Mouse (Mus musculus) WW6 (cell line): ENCODE measurements around the gene Anks3.

Experiments used
- DNase-seq: peaks from one replicate; pipeline ENCODE4 v3.0.0-alpha.2; 2013; ENCODE audit warnings: low read depth, low spot score

The Anks3 gene

DNA sequence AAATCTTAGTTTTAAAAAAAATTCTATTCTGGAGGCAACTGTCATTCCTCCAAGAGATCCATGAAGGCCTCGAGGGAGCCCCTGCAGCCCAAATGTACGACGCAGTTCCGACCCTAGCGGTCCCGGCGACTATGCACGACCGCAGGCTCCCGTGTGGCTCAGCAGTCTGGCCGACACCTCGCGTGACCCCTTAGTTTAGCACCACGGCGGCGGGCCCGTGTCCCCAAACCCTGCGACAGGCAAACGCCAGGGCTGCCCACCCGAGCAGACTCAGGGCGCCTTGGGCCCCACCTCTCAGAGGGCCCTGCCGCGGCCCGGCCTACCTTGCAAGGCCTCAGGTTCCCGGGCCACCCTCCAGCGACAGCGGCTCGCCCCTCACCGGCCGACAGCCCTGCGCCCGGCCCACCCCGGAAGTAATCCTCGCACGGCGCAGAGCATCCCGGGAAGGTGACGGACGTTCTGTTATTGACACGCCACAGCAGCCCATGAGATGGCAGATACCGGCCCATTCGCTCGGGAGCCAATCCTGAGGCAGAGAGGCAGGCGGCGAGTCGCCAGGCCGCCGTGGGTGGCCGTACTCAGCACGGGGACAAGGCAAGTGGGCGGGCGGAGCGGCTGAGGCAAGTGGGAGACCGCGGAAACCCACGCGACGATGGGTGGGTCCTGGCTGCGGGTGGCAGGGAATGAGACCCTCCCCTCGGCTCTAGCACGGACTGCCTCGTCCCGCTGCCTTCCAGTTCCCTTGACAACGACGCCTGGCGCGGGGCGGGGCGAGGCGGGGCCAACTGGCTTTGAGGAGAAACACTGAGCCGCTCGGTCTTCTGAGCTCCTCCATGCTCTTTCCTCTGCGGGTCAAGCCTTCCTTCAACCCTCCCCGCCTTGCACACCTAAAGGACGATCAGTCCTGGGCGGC is at the start of gene Anks3:
Anks3 (minus strand) TSS at position 409 of the 913 bp plus-strand sequence.
- peak; percentile 81 for DNase-seq

DNA sequence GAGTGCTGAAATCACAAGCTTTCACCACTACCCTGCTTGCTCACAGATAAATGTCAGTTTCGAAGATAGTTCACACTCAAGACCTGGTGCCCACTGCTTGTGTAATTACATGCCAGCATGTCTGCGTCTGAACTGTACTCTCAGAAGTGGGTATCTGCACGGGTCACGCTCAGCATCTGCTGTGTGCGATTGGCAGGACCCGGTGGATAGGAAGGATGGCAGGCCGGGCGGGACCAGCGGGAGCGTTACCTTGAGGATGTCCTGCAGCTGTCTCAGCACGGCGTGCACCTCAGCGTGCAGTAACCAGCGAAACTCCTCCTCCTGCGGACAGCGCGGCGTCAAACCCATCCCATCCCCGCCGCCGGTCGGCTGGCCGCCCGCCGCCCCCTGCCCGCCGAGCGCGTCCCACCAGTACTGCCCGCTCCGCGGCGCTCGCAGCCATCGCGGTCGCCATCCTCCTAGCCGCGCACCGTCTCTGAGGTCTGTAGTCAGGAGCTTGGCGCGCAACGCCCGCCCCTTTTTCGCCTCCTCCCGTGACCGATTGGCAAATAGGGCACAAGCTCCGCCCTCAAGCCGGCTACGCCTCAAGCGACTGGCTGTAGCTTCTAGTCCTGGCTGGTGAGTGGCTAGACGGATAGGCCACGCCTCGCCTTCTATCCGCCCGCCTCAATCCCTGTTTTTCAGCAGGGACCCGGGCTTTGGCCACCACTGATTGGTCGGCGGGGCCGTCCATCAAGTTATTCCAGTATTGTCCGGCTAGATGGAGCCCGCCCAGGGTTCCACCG is 49.2 kb upstream of the Anks3 start, which contains the start of gene Rogdi:
Rogdi (minus strand) TSS at position 500 of the 785 bp plus-strand sequence.
- peak; percentile 97 for DNase-seq

DNA sequence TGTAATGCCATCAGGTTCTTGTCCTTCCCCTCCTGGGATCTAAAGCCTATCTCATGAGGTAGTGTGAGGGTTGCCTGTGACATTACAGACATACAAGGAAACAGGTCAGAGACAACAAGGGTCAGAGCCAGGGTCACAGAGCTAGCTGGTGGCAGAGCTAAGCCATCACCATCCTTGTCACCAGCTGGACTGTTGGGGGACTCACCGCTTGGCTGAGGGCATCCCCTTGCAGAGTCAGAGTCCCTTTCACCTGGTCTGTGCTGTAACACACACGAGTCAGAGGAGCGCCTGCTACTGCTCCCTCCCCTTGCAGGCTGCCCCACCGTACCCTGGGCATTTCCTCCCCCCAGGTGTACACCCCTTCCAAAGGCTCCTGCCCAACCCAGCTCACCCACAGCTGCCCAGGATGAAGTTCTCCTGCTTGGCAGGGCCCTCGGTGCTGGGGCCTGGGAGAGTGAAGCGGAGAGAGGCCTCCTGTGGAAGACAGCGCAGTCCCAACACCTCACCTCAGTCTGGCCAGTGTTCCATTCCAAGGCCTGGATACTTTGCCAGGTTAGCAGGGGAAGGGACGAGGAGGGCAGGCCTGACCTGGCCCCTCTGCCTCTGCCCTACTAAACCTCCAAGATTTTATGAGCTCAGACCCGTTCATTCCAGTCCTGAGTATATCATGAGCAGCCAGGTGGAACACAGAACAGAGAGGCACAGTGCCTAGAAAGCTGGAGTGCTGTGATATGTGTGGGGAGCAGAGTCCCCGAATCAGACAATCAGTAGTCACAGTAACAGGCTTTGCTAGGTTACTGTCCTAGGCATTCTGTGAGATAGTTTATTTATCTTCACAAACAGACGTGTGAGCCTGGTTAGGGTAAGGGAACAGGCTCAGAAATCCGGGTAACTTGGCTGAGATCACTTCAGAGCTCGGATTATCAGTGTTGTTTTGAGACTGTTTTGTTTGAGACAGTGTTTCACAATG is 48.3 kb upstream of the Anks3 start:
- DNase-seq, result no peak

DNA sequence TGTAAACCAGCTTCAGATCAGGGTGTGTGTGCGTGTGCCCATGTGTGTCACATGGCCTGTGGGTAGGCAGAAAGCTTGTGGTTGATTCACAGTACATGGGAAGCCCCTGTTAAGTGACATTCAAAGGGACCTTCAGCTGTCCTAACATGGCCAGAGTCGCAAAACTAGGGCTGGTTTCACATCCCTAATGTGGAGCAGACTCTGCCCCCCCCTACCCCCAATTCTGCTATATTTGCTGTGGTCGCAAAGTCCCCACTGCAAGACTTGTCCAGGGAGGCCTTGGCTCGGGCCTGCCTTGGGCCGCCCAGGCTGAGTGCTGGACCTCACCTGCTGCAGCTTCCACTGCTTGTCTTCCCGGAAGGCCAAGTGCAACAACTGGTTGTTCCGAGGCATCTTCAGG is 47.3 kb upstream of the Anks3 start:
- DNase-seq, result no peak

DNA sequence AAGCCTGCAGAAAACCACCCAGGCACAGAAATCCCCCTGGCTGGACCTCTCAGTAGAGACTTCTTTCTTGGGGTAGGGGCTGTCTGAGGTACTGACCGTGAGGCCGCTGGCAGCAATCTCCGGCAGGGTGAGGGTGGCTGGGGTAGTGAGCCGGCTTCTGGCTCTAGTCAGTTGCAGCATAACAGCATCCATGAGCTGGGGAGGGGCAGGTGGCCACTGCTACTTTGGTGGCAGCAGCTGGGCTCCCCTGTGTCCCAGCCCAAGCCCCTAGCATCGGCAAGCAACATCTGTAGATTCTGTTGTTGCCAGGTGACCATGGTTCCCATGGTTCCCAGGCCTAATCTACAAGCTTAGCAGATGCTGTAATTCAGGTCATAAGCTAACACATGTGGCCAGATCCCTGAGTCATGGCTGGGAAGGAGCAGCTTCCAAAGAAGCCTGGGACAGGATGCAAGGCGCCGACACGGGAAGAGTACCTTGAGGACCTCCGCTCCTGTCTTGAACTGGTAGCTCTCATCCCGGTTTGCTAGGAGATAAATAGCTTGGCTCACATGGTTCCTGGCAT is 46.4 kb upstream of the Anks3 start:
- no peak for DNase-seq

DNA sequence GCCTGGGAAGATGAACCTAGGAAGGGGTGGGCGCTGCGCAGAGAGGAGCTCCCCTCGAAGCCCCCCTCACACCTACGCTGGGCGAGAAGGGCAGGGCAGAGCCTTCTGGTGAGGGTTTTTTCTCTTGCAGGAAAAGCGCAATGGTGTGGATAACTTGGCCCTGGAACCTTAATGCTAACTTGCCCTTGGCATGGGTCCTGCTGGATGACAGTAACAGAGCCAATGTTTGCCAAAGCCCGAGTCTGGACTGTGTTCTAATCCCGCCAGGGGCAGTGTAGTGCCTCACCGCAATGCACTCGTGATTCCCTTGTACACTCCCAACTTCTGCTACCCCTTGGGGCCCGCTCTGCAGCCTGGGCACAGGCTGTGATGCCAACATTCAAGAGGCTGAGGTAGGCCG is 44.1 kb upstream of the Anks3 start:
- no peak for DNase-seq

DNA sequence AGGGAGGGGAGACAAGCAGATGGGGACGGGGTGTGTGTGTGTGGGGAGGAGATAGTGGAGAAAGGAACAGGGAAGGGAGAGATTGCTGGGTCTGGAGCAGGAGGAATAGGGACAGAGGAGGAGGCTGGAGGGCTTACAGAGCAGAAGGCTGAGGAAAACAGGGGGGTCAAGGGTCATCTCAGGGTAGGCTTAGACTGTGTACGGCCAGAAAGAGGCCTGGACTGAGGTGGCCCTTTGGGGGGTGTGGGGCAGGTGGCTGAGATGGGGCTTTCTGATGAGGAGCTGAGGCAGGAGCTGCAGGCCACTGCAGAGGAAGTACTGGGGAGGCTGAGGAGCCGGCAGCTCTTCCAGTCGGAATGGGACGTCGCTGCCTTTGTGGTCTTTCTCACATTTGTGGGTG is 43.5 kb upstream of the Anks3 start:
- DNase-seq, result no peak

DNA sequence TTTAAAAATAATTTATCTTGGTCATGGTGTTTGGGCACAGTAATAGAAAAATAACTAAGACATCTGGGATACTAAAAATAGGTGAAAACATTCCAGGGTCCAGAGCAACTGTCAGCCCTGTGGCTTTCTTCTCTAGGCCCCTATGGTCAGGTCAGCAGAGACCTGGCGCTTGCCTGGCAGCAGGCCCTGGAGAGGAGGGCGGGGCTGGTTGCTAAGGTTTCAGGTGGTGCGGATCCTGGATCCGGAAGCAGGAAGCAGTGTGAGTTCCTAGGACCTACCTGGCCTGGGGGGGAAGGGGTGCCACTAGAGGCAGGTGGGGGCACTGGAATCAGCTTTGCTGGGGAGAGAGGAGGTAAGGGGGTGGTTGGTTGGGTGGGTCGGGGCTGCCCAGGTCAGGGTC is 43.1 kb upstream of the Anks3 start, which contains the start of gene Smim22:
Smim22 (plus strand) TSS at position 222 of the 400 bp plus-strand sequence.
- no peak for DNase-seq

DNA sequence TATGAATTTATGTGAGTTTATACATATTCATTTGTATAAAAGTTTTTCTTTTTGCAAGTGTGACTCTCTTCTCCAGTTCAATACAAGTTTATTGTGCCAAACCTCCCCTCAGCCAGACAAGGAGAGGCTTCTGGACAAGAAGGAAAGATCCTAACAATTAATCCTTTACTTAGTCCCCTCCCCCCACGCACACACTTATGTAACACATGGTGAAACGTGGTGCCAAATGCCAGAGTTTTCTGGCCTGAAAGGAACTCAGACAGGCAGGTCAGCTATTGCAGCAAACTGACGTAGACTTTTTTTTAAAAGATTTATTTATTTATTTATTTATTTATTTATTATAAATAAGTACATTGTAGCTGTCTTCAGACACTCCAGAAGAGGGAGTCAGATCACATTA is 36.6 kb upstream of the Anks3 start:
- DNase-seq, result no peak

DNA sequence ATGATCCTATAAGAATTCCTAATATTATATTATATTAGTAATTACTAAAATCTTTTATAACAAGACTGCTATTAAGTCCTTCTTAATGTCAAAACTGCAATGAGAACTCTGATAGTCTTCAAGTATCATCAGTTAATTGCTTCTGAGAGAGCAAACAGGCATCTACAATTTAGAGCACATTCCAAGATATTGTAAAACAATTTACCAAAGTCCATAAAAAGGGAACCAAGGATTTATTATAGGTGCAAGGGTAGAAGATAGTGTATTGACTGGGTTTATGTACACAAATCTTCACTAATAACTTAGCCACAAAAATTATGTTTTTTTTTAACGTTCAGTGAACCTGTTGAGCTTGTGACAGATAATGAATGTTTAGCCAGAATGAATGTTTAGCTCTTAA is 35.0 kb upstream of the Anks3 start:
- no peak for DNase-seq

DNA sequence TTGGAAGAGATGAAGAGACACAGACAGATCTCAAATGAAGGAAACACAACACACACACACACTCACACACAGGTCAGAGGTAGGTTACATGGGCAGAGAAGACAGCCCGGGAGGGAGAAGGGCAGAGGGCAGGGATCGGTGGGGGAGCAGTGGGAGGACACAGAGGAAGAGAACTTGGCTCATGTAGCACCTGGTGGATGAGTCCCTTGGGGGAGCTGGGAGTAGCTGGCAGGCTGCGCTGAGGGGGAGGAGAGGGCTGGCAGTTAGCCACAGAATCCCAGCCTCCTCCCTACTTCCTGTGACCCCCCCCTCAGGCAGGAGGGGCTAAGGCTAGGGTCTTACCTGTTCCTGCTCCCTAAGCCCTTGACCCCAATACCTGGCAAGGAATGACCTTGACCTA is 33.5 kb upstream of the Anks3 start, which contains the start of gene Sept12:
Sept12 (minus strand) TSS at position 300 of the 400 bp plus-strand sequence.
- no peak for DNase-seq

DNA sequence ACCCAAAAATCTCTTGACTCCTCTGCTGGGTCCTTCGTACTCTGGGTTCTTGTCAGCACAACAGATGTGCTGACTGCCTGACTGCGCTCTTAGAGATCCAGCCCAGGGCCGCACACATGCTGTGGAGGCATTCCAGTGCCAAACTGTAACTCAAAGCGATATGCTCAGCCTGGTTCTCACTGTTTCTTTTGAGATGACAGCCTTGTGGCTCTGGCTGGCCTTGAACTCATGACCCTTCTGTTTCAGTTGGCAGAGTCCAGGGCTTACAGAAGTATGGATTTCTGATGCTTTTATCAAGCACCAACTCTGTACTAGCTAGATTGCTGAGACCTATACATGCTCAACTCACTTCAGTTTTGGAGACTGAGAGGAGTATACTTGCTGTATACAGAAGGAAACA is 29.3 kb upstream of the Anks3 start:
- DNase-seq, result no peak

DNA sequence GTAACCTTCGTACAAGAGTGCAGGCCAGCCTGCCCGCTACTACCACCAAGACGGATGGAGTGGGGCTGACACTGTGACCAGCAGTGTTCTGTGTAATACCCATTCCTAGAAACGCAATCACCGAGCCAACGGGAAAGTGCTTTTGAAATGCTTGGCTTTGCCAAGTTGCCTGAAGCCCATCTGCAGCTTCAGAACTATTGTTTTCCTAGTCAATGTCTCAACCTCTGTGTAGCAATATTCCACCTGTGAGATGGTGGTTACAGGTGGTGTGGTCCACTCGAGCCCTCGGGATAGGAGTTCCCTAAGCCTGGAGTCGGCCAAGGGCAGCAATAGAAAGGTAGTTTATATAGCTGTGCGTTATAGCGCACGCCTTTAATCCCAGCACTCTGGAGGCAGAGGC is 20.7 kb upstream of the Anks3 start:
- DNase-seq, result no peak

DNA sequence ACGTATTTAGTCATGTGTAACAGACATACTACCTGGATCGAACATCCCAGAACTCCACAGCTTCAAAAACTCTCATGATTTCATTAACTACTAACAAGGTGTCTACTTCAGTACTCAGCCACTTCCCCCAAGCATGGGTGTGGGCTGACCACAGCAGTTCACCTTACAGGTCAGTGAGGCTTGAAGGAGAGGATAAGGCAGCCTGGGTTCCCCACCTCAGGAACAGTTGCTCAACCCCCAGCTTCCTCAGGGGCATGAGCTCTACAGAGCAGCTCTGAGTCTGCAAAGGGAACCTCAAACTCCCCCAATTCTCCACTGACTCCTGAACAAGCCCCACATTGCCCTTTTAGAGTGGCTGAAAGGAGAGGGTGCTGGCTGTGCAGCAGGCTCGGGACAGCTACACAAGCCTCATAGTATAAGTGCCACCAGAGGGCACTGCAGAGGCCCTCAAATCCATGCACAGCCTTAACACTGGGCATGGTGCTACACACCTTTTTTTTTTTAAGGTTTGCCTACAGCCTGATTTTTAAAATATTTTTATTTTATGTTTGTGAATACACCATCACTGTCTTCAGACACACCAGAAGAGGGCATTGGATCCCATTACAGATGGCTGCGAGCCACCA is 15.9 kb upstream of the Anks3 start:
- no peak for DNase-seq

DNA sequence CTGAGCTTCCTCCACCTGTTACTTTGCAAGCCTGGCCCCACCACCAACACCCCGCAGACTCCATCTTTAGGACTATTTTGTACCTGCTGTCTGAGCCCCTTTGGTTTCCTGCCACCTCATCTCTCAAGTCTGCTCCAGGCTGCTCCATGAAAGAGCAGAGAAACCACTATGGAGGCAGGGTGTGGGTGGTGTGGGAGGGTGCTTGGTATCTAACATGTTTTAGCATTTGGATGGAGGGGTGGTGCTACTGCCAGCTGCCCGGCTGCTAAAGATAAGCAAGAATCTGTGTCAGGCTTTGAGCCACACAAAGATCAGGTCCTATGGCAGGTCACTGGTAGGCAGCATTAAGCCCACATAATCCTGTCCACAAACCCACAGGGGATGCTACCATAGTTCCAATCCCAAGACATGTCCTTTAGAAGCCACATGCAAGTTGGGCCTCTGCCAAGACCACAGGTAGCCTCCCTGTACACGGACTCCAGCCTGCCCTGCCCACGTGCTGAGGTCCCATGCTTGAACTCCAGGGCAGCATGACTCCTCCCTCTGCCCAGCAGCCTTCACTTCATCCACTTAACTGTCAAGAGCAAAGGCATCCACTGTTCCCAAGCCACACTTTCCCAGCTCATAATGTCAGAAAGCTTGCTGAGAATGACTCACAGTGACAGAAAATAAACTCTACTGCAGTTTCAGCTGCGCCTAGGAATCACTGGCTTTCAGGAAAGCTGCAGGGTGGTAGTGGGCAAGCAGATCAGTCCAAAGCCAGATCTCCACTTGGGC is 14.5 kb upstream of the Anks3 start:
- no peak for DNase-seq

DNA sequence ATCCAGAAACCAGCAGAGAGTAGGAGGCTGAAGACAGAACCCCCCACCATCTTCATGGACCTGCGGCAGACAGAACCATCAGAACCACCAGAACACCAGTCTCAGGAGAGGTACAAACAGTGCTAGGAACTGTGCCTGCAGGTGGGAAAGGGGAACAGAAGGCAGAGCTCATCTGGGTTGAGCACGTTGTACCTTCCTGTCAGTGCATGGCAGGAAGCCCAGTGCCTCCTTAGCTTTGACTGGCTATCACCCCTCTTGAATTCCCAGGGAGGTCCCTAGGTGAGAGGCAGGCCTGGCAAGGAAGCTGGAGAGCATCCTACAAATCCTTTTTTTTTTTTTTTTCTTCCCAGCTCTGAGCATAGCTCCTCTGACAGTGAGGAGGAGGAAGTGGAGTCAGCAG is 12.2 kb upstream of the Anks3 start:
- no peak for DNase-seq

DNA sequence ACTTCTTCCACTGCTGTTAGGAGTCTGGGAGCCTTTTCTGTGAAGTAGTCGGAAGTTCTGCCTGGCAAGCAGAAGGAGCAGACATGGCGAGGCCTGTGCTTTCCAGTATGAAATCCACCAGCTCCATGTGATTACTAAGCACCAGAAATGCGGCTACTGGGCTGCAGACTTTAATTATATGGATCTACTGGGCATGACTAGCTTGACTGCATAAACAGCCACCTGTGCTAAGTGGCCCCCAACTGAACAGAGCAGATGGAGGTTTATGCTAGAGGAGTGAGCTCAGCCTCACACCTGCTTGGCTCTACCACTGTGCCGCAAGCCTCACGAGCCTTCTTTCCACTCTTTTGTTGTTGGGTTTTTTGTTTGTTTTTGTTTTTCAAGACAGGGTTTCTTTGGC is 10.5 kb upstream of the Anks3 start:
- no peak for DNase-seq

DNA sequence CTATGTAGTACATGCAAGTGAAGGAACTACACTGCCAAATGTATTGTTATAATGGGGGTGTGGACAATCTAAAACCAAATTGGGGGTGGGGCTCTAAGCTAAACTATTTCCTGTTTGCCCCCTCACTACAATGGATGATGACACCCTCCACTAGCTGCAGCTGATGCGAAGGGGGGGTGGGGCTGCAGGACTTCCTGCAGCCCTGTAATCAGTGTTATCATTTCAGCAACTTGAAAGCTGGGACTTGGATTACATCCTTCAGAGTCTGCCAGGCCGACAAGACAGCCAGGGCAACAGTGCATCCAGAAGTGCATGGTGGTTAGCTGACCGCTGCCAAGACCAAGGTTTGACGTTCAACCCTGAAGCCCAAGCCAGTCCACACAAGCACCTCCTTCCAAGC is 7.6 kb upstream of the Anks3 start:
- DNase-seq, result no peak

DNA sequence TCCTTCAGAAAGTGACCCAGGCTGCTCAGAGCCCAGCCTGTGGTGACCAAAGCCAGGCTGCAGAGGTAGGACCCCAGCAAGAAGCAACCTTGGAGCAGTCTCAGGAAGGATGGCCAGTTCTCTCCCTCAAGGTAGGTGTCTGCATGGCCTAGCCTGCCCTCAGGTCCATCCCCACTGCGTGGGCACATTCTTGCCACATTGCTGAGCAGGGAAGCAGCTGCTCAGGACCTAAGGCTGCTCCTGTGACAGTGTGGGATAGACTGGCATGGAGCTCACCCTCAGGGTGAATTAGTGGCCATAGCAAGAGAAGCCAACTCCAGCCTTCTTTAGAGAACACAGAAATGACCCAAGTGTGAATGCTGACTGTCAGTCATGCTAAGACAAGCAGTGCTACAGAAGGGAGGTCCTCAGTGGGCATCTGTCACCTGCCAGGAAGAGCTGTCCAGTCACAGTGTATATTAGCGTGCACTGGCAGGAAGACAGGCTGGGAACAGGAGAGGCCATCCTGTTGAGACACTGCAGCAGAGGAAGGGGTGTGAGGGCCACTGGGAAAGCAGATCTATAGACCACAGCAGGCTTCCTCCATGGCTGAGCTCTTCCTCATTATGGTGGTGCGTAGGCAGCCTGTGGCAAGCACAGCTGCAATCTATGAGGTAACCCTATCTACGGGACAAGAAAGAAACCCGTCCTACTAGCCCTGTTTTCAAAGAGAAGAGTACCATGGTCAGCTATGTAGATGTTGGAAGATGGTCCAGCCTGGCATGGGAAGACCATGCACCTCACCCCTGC is 5.2 kb upstream of the Anks3 start:
- DNase-seq, result no peak
